Mouse (Mus musculus) midbrain, embryonic 13.5 days (tissue): ENCODE data around the gene Grm7. TPM values are rescaled to one million over a fixed set of nuclear protein-coding genes. Genes with fewer than 3 reads are reported as not detected.

ENCODE experiments used
- ATAC-seq: fragments of 200-750 bp; cut with Nextera tagmentation; 2 replicates; pipeline ENCODE4 v1.8.0; 2017; ENCODE audit warnings: mild to moderate bottlenecking, moderate TSS enrichment, moderate library complexity
- H3K27ac ChIP-seq: fragments of 300-500 bp; sonication (generic); 2 replicates; pipeline ENCODE4 v1.5.1; 2015; ENCODE audit warnings: inconsistent platforms, mild to moderate bottlenecking, moderate library complexity
- H3K27me3 ChIP-seq: fragments of 300-500 bp; sonication (generic); 2 replicates; pipeline ENCODE4 v1.6.1; 2015; ENCODE audit warnings: mild to moderate bottlenecking, inconsistent platforms
- H3K36me3 ChIP-seq: fragments of 300-500 bp; sonication (generic); 2 replicates; pipeline ENCODE4 v1.6.1; 2015; ENCODE audit warnings: mild to moderate bottlenecking, inconsistent platforms
- H3K4me1 ChIP-seq: fragments of 300-500 bp; sonication (generic); replicated peaks from 2 replicates; pipeline ENCODE4 v1.6.1; 2015; ENCODE audit warnings: inconsistent platforms
- H3K4me2 ChIP-seq: fragments of 300-500 bp; sonication (generic); replicated peaks from 2 replicates; pipeline ENCODE4 v1.6.1; 2015; ENCODE audit warnings: moderate library complexity, mild to moderate bottlenecking, inconsistent platforms
- H3K4me3 ChIP-seq: fragments of 300-500 bp; sonication (generic); replicated peaks from 2 replicates; pipeline ENCODE4 v1.5.1; 2015; ENCODE audit warnings: mild to moderate bottlenecking, inconsistent platforms
- H3K9ac ChIP-seq: fragments of 300-500 bp; sonication (generic); replicated peaks from 2 replicates; pipeline ENCODE4 v1.6.1; 2015; ENCODE audit warnings: mild to moderate bottlenecking, inconsistent platforms
- H3K9me3 ChIP-seq: fragments of 300-500 bp; sonication (generic); 2 replicates; pipeline ENCODE4 v1.6.1; 2016; ENCODE audit warnings: mild to moderate bottlenecking, inconsistent platforms
- WGBS: fragments of 180-500 bp; shearing (Covaris S2); methylation state at CpG from one replicate; pipeline ENCODE4 v1.1.7; 2015; 5-methylcytosine and 5-hydroxymethylcytosine counted together
- polyA plus RNA-seq: library from polyadenylated mRNA; unstranded; fragments of >200 nt; fragmentation: Nextera tagmentation; extraction: Ambion mirVana; gene quantifications from 2 replicates; pipeline ENCODE4 v1.2.1, GENCODE M21; 2015

Grm7 gene
- polyA plus RNA-seq: 7.2 and 8.0 TPM in 2 replicates

- Histone ChIP-seq H3K4me1 (peaks cover 17% of the 10 kb centered on the region), H3K9me3 (no peaks in the 10 kb centered on the region), H3K4me3 (peak within 1 kb of the TSS; percentile 73), H3K27me3 (peaks cover 35% of the 10 kb centered on the region), H3K4me2 (peak within 1 kb of the TSS; percentile 94), H3K27ac (peak within 1 kb of the TSS; percentile 4; the same call in 1 of the 2 replicates), H3K9ac (peak within 1 kb of the TSS; percentile 63), H3K36me3 (no peaks in the 10 kb centered on the region)
- peak; percentile 92 for ATAC-seq
- under 1% methylated on average over 63 of the region's 65 CpGs for WGBS
Observed at GRCm38 (mm10) chr6:110645411-110646361, at the start of gene Grm7. Grm7 (plus strand) TSS chr6:110645581.

- H3K27ac ChIP-seq: no peak overlapping the region
- peak overlapping the region; percentile 94 for H3K4me2 ChIP-seq
- H3K4me1 ChIP-seq: peaks cover 17% of the 10 kb centered on the region
- H3K9me3 ChIP-seq: no peaks in the 10 kb centered on the region
- H3K27me3 ChIP-seq: peaks cover 35% of the 10 kb centered on the region
- WGBS: 3% methylated on average over 7 of the region's 7 CpGs
- H3K9ac ChIP-seq: peak overlapping the region; percentile 63
- ATAC-seq: no peak; the same call in 1 of the 2 replicates
- H3K36me3 ChIP-seq: no peaks in the 10 kb centered on the region
- peak overlapping the region; percentile 73 for H3K4me3 ChIP-seq
Observed at GRCm38 (mm10) chr6:110645041-110645410, 355 bp upstream of the Grm7 start.

DNA sequence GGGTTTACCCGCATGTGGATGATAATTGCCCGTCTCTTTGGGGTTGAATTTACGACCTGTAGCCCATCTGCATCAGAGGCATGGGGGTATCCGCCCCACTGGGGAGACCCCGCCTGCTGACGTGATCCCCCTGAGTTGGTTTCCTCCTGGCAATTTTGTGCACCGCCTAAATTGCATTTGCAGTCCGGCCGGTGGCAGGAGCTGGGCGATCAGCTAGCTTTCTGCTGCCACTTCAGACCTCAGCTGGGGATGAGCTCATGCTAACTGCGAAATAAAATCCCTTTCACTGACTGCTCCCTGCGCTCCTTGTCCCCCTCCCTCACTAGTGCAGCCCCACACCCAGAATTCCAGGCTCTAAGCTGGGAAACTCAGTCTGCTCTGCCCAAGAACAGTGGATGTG is 1.5 kb downstream of the Grm7 start:
- Histone ChIP-seq H3K36me3 (no peaks in the 10 kb centered on the region), H3K4me3 (peak overlapping the region; percentile 73), H3K9ac (peak overlapping the region; percentile 57), H3K27me3 (peaks cover 35% of the 10 kb centered on the region), H3K4me1 (peaks cover 17% of the 10 kb centered on the region), H3K27ac (no peak overlapping the region), H3K9me3 (no peaks in the 10 kb centered on the region), H3K4me2 (peak overlapping the region; percentile 94)
- 2% methylated on average over 12 of the region's 12 CpGs for WGBS
- ATAC-seq: peak; percentile 34

DNA sequence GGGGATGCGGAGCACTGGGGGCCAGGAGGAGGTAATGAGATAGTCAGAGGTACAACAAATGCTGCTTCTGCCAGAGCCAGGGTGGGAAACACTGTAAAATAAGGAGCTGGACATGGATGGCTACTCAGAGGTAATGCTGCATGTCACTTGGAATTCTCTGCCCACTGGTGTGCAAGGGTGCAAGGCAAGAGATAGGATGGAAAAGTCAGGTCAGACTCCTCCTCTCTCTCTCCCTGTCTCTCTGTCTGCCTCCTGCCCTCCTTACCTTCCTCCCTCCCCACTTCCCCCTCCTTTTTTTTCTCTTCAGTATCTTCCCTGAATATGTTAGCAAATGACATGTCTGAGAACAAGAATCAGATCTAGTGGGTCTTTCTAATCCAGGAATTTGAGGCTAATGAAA is 3.8 kb downstream of the Grm7 start:
- Histone ChIP-seq H3K27ac (no peak overlapping the region), H3K4me3 (no peak overlapping the region), H3K4me2 (peak overlapping the region; percentile 9), H3K4me1 (peaks cover 22% of the 10 kb centered on the region), H3K27me3 (peaks cover 35% of the 10 kb centered on the region), H3K9ac (peak overlapping the region; percentile 39; the same call in 1 of the 2 replicates), H3K36me3 (no peaks in the 10 kb centered on the region), H3K9me3 (no peaks in the 10 kb centered on the region)
- ATAC-seq: no peak
- 91% methylated on average over 1 of the region's 1 CpGs for WGBS

GRCm38 (mm10) chr6:110653361-110654001 is 8.1 kb downstream of the Grm7 start:
- Histone ChIP-seq H3K36me3 (no peaks in the 10 kb centered on the region), H3K9me3 (no peaks in the 10 kb centered on the region), H3K27ac (no peak overlapping the region), H3K27me3 (peaks cover 2% of the 10 kb centered on the region), H3K9ac (no peak overlapping the region), H3K4me3 (no peak overlapping the region), H3K4me1 (0 out of 2 replicates have a peak, but pooled peaks cover 5% of the 10 kb centered on the region), H3K4me2 (no peak overlapping the region)
- no peak for ATAC-seq
- WGBS: 61% methylated on average over 5 of the region's 5 CpGs

- Histone ChIP-seq H3K36me3 (no peaks in the 10 kb centered on the region), H3K9ac (no peak overlapping the region), H3K4me2 (no peak overlapping the region), H3K4me3 (no peak overlapping the region), H3K27ac (no peak overlapping the region), H3K27me3 (no peaks in the 10 kb centered on the region), H3K9me3 (no peaks in the 10 kb centered on the region), H3K4me1 (peaks cover 5% of the 10 kb centered on the region; the same call in 1 of the 2 replicates)
- 100% methylated on average over 1 of the region's 1 CpGs for WGBS
- no peak for ATAC-seq
Observed at GRCm38 (mm10) chr6:110664436-110664835, 19.1 kb downstream of the Grm7 start.

DNA sequence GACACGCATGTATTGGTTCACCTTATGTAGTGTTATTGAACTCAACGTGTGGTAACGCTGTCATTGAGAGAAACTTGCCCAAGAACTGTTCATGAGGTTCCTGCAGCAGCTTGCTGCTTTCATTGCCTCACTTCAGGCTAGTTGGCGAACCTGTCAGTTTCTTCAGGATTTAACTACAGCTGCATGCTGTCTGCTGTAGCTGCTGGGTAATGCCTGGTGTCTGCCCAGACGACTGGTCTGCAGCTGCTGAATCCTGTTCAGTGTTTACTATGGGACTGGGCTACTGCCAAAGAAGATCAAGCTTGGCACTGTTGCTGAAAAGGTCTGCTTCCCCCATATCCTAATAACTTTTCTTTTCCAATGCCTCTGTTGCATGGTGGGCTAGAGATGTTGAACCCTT is 23.1 kb downstream of the Grm7 start:
- H3K4me2 ChIP-seq: no peak overlapping the region
- peak; percentile 55; the same call in 1 of the 2 replicates for ATAC-seq
- H3K4me1 ChIP-seq: peaks cover 5% of the 10 kb centered on the region; the same call in 1 of the 2 replicates
- H3K27me3 ChIP-seq: no peaks in the 10 kb centered on the region
- 51% methylated on average over 5 of the region's 5 CpGs for WGBS
- H3K27ac ChIP-seq: no peak overlapping the region
- no peaks in the 10 kb centered on the region for H3K36me3 ChIP-seq
- no peaks in the 10 kb centered on the region for H3K9me3 ChIP-seq
- no peak overlapping the region for H3K4me3 ChIP-seq
- no peak overlapping the region for H3K9ac ChIP-seq

DNA sequence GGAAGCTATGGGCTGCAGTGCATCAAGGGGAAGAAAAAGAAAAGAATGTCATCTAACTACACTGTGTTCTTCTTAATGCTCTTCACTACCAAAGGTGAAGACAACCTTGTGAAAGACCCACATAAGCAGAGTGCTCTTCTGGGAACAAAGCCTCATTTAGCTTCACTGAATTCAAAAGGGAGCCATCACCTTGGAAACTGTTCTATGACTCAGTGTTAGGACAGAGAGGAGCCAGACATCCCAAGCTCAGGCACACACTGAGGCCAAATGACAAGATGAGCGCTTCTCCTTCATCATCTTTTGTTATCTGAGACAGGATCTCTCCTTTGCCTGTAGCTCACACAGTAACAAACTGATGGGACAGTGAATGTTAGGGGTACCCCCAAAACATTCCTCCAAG is 45.6 kb downstream of the Grm7 start:
- no peak overlapping the region for H3K4me2 ChIP-seq
- H3K9me3 ChIP-seq: no peaks in the 10 kb centered on the region
- no peak overlapping the region for H3K9ac ChIP-seq
- 69% methylated on average over 1 of the region's 1 CpGs for WGBS
- no peak overlapping the region for H3K27ac ChIP-seq
- no peaks in the 10 kb centered on the region for H3K4me1 ChIP-seq
- H3K4me3 ChIP-seq: no peak overlapping the region
- H3K27me3 ChIP-seq: no peaks in the 10 kb centered on the region
- no peaks in the 10 kb centered on the region for H3K36me3 ChIP-seq
- no peak for ATAC-seq

DNA sequence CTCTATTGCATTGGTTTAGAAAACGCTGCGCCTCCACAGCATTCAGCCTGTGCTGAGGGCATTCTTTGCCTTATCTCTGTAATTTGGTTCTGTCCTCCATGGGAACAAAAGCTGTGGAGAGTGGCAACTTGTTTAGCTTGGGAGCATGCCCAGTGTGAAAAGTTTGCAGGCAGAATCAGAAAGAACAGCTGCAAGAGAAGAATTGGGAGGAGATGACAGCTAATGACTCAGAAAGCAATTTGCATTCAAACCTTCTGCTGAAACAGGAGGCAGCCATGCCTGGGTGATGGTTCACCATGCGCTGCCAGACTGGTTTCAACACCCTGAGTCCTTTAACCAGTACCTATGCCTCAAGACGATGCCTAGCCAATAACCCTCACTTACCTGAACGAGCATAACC is 64.4 kb downstream of the Grm7 start:
- no peaks in the 10 kb centered on the region for H3K4me1 ChIP-seq
- no peak overlapping the region for H3K9ac ChIP-seq
- H3K4me3 ChIP-seq: no peak overlapping the region
- ATAC-seq: no peak
- H3K27me3 ChIP-seq: no peaks in the 10 kb centered on the region
- no peak overlapping the region for H3K27ac ChIP-seq
- H3K4me2 ChIP-seq: no peak overlapping the region
- H3K9me3 ChIP-seq: no peaks in the 10 kb centered on the region
- H3K36me3 ChIP-seq: no peaks in the 10 kb centered on the region
- WGBS: 75% methylated on average over 5 of the region's 5 CpGs

DNA sequence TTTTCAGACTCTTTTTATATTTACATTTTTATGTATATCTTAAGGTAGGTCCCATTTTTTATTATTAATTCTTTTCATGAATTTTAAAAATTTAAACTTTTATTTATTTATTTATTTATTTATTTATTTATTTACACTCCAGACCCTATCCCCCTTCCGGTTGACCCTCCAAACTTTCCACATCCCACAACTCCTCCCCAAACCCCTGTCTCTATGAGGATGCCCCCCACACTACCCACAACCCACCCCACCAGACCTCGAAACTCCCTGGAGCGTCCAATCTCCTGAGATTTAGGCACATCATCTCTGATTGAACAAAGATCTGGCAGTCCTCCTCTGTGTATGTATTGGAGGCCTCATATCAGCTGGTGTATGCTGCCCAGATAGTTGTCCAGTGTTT is 69.6 kb downstream of the Grm7 start:
- WGBS: 97% methylated on average over 3 of the region's 3 CpGs
- H3K4me3 ChIP-seq: no peak overlapping the region
- H3K9ac ChIP-seq: no peak overlapping the region
- H3K9me3 ChIP-seq: no peaks in the 10 kb centered on the region
- H3K27me3 ChIP-seq: no peaks in the 10 kb centered on the region
- H3K4me1 ChIP-seq: no peaks in the 10 kb centered on the region
- no peaks in the 10 kb centered on the region for H3K36me3 ChIP-seq
- H3K27ac ChIP-seq: no peak overlapping the region
- ATAC-seq: no peak
- H3K4me2 ChIP-seq: no peak overlapping the region

GRCm38 (mm10) chr6:110723371-110723770 is 78.0 kb downstream of the Grm7 start:
- no peak overlapping the region for H3K4me2 ChIP-seq
- WGBS: 54% methylated on average over 4 of the region's 4 CpGs
- H3K27ac ChIP-seq: no peak overlapping the region
- H3K36me3 ChIP-seq: no peaks in the 10 kb centered on the region
- no peak for ATAC-seq
- no peak overlapping the region for H3K9ac ChIP-seq
- H3K4me3 ChIP-seq: no peak overlapping the region
- H3K4me1 ChIP-seq: no peaks in the 10 kb centered on the region
- H3K9me3 ChIP-seq: no peaks in the 10 kb centered on the region
- H3K27me3 ChIP-seq: no peaks in the 10 kb centered on the region

DNA sequence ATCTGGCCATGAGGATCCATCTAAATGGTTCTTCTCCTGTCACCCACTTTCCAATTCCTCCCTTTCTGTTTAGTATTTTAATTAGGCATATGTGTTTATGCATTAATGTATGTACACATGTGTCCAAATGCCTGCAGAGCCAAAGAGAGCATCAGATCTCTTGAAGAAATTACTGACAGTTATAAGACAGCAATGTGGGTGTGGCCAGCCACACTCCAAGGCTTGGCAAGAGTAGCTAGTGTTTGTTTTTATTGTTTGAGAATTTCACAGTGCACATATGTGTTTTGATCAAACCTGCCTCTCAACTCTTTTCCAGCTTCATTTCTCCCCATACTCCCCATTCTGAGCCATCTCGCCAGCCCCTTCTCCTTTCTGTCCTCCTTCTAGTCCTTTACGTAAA is 88.5 kb downstream of the Grm7 start:
- H3K4me2 ChIP-seq: no peak overlapping the region
- no peaks in the 10 kb centered on the region for H3K9me3 ChIP-seq
- 86% methylated on average over 2 of the region's 2 CpGs for WGBS
- no peaks in the 10 kb centered on the region for H3K4me1 ChIP-seq
- no peak overlapping the region for H3K27ac ChIP-seq
- no peak overlapping the region for H3K9ac ChIP-seq
- H3K36me3 ChIP-seq: no peaks in the 10 kb centered on the region
- H3K4me3 ChIP-seq: no peak overlapping the region
- no peaks in the 10 kb centered on the region for H3K27me3 ChIP-seq
- no peak for ATAC-seq
